8 mouse cellular contexts compared by ENCODE assay signal in genomic region chr9:73044146-73045079, GRCm38 (mm10). TPM values are rescaled to one million over a fixed set of nuclear protein-coding genes. Genes with fewer than 3 reads are reported as not detected.
DNase-seq lines count a peak whose midpoint lies in the region; ATAC-seq and TF ChIP-seq lines count a peak whose summit lies in the region.

Gene Rab27a, plus strand, starts transcription at chr9:73044854.

- peak within 1 kb of the TSS; percentile 43 for H3K9ac ChIP-seq in ES-E14 (ENCODE audit: insufficient read depth, low read depth, low read length, poor library complexity, severe bottlenecking)
- peak within 1 kb of the TSS; percentile 53 for H3K9ac ChIP-seq in forebrain, embryonic 15.5 days (replicated peaks)
- H3K9ac ChIP-seq in neural tube, embryonic 14.5 days (replicated peaks; ENCODE audit: low read depth, low read length), result peak within 1 kb of the TSS; percentile 62

- no peak within 1 kb of the TSS for H3K27ac ChIP-seq in ES-E14 (ENCODE audit: insufficient read depth, low read depth, low read length, poor library complexity, severe bottlenecking)
- no peak within 1 kb of the TSS for H3K27ac ChIP-seq in forebrain, embryonic 15.5 days (replicated peaks)
- no peak within 1 kb of the TSS for H3K27ac ChIP-seq in neural tube, embryonic 14.5 days (ENCODE audit: low read depth, low read length)
- no peak within 1 kb of the TSS for H3K27ac ChIP-seq in testis, adult 2 months (ENCODE audit: control insufficient read depth, insufficient read depth, low read depth, low read length)

- TF ChIP-seq POLR2A in testis, adult 2 months (IDR thresholded peaks at IDR 0.05; ENCODE audit: control insufficient read depth, low read depth, low read length), result no peak

- TF ChIP-seq CTCF in testis, adult 2 months (IDR thresholded peaks at IDR 0.05; ENCODE audit: control insufficient read depth, insufficient read depth, insufficient replicate concordance, low read depth, low read length), result peak; percentile 82; the same call in 1 of the 2 replicates

- peak; percentile 86 for DNase-seq in ES-E14 (ENCODE audit: low read depth, low spot score)
- DNase-seq in cerebellum, adult 11-12 months, result peak; percentile 84
- peak; percentile 48 for DNase-seq in heart, postnatal 25 days (ENCODE audit: low spot score)
- peak; percentile 91 for DNase-seq in layer of hippocampus, adult 11-12 months (ENCODE audit: low spot score)
- DNase-seq in lung, adult 18-20 months, result peak; percentile 83 to 89

- 2% methylated on average over 41 of the region's 41 CpGs for WGBS in forebrain, embryonic 15.5 days
- 2% methylated on average over 41 of the region's 41 CpGs for WGBS in neural tube, embryonic 14.5 days

- no peaks in the 10 kb centered on the region for H3K9me3 ChIP-seq in ES-E14 (ENCODE audit: control insufficient read depth, insufficient read depth, low read depth, low read length)
- no peaks in the 10 kb centered on the region for H3K9me3 ChIP-seq in forebrain, embryonic 15.5 days
- H3K9me3 ChIP-seq in neural tube, embryonic 14.5 days (ENCODE audit: control insufficient read depth, low read length), result no peaks in the 10 kb centered on the region

- in situ Hi-C loops in ES-E14 (cut with MboI; ENCODE audit: low sequenced_read_pairs in 2 of 2, unreplicated experiment in 2 of 2), result loop anchor here in 1 of 2 experiments (5.0 kb wide), 1 partner anchor 38 kb away; no protein-coding TSS in a partner anchor

- H3K4me1 ChIP-seq in ES-E14 (ENCODE audit: control insufficient read depth in 2 of 2, insufficient read depth in 2 of 2, low read length in 2 of 2, poor library complexity in 1 of 2), result no peaks in the 10 kb centered on the region; a peak in 1 of 4 replicates
- peaks cover 20% of the 10 kb centered on the region for H3K4me1 ChIP-seq in forebrain, embryonic 15.5 days
- peaks cover 7% of the 10 kb centered on the region for H3K4me1 ChIP-seq in neural tube, embryonic 14.5 days (ENCODE audit: control insufficient read depth, insufficient read depth, low read length)
- peaks cover 7% of the 10 kb centered on the region; the same call in 1 of the 2 replicates for H3K4me1 ChIP-seq in testis, adult 2 months (ENCODE audit: control insufficient read depth, insufficient read depth, low read length)

- peak; percentile 67 for ATAC-seq in forebrain, embryonic 15.5 days (replicated peaks)
- peak; percentile 57 for ATAC-seq in neural tube, embryonic 14.5 days (ENCODE audit: low read depth)

- no peaks in the 10 kb centered on the region for H3K36me3 ChIP-seq in ES-E14 (ENCODE audit: control insufficient read depth, insufficient read depth, low read length, poor library complexity, severe bottlenecking)
- no peaks in the 10 kb centered on the region for H3K36me3 ChIP-seq in forebrain, embryonic 15.5 days
- H3K36me3 ChIP-seq in neural tube, embryonic 14.5 days (ENCODE audit: control insufficient read depth, insufficient read depth, low read length), result no peaks in the 10 kb centered on the region
- H3K36me3 ChIP-seq in testis, adult 2 months (ENCODE audit: control insufficient read depth, insufficient read depth, low read length), result no peaks in the 10 kb centered on the region

- peak within 1 kb of the TSS; percentile 86 for H3K4me2 ChIP-seq in forebrain, embryonic 15.5 days (replicated peaks)
- H3K4me2 ChIP-seq in neural tube, embryonic 14.5 days (ENCODE audit: low read depth, low read length), result peak within 1 kb of the TSS; percentile 63

- H3K4me3 ChIP-seq in ES-E14 (ENCODE audit: insufficient read depth in 1 of 2, low read depth in 1 of 2, low read length in 2 of 2, poor library complexity in 1 of 2, severe bottlenecking in 1 of 2), result peak within 1 kb of the TSS; percentile 61 to 86
- peak within 1 kb of the TSS; percentile 40 for H3K4me3 ChIP-seq in forebrain, embryonic 15.5 days
- peak within 1 kb of the TSS; percentile 40 for H3K4me3 ChIP-seq in neural tube, embryonic 14.5 days (ENCODE audit: low read depth, low read length)
- peak within 1 kb of the TSS; percentile 19 for H3K4me3 ChIP-seq in testis, adult 2 months (ENCODE audit: control insufficient read depth, low read depth, low read length)

- intact Hi-C loops in heart, postnatal 25 days (cut with DNase I), result loop anchor here (1.0 kb wide), 1 partner anchor 47 kb away; no protein-coding TSS in a partner anchor

- no peaks in the 10 kb centered on the region for H3K27me3 ChIP-seq in forebrain, embryonic 15.5 days
- no peaks in the 10 kb centered on the region for H3K27me3 ChIP-seq in neural tube, embryonic 14.5 days (ENCODE audit: control insufficient read depth, insufficient read depth, low read length)
- no peaks in the 10 kb centered on the region for H3K27me3 ChIP-seq in testis, adult 2 months (ENCODE audit: control insufficient read depth, insufficient read depth, low read length)

TF ChIP-seq in ES-E14, 5 proteins besides CTCF, POLR2A, EP300 and RAD21:
- peak; percentile 76; the same call in 1 of the 2 replicates for TF ChIP-seq ZC3H11A (IDR thresholded peaks at IDR 0.05; ENCODE audit: borderline replicate concordance, low read depth, low read length)
- TF ChIP-seq HCFC1 (IDR thresholded peaks at IDR 0.05; ENCODE audit: borderline replicate concordance, insufficient read depth, low read length), result no peak

RNA-seq across cellular contexts. Expression of gene Rab27a, which starts in this region (rescaled TPM):
- total RNA-seq in ES-E14 (2012; rRNA removed), result 4.6 and 7.5 TPM in 2 replicates
- polyA plus RNA-seq in forebrain, embryonic 15.5 days (2015; fragmentation: Nextera tagmentation; extraction: Ambion mirVana), result 1.0 and 1.2 TPM in 2 replicates
- 1 to 10 TPM; 4.2 to 4.7 TPM for total RNA-seq in heart, postnatal 25 days (2021)
- polyA plus RNA-seq in neural tube, embryonic 14.5 days (2014; fragmentation: Nextera tagmentation; extraction: Ambion mirVana), result 0.88 and 1.0 TPM in 2 replicates
- polyA plus RNA-seq in testis, adult 2 months (2012; rRNA removed), result 13.1 and 14.8 TPM in 2 replicates

Comparison
In these comparisons a context has a peak if more than half of its experiments do, and no peak if none do; other contexts are left out.
1. H3K4me3 ChIP-seq: peak in every context shown above with its lines; median percentile 74 in ES-E14; 40 in forebrain, embryonic 15.5 days; 40 in neural tube, embryonic 14.5 days; 19 in testis, adult 2 months.